Mouse (Mus musculus): ENCODE data around the gene Muc13.

Muc13 gene

GRCm38 (mm10) chr16:33764501-33765193 lies 29.2 kb upstream of the Muc13 start:
- TF ChIP-seq CTCF (conservative IDR thresholded peaks at IDR 0.05; ENCODE audit: low read length) (no peak), POU5F1 (IDR thresholded peaks at IDR 0.05; ENCODE audit: borderline replicate concordance, low read length) (no peak), NANOG (IDR thresholded peaks at IDR 0.05; ENCODE audit: borderline replicate concordance, low read length) (no peak)

GRCm38 (mm10) chr16:33765477-33765876 lies 28.4 kb upstream of the Muc13 start:
- H3K36me3 ChIP-seq (ENCODE audit: insufficient read depth, low read length): no peaks in the 10 kb centered on the region
- TF ChIP-seq NANOG (IDR thresholded peaks at IDR 0.05; ENCODE audit: borderline replicate concordance, low read length) (no peak), CTCF (conservative IDR thresholded peaks at IDR 0.05; ENCODE audit: low read length) (no peak), POU5F1 (IDR thresholded peaks at IDR 0.05; ENCODE audit: borderline replicate concordance, low read length) (no peak)
- H3K4me3 ChIP-seq (replicated peaks; ENCODE audit: low read length): no peak overlapping the region
- H3K27me3 ChIP-seq (ENCODE audit: insufficient read depth, low read length): peaks cover 28% of the 10 kb centered on the region
- peaks cover 70% of the 10 kb centered on the region for H3K4me1 ChIP-seq (replicated peaks; ENCODE audit: low read depth, low read length)
- H3K9me3 ChIP-seq (ENCODE audit: low read length): no peaks in the 10 kb centered on the region

More at GRCm38 (mm10) chr16:33764501-33765193, 29.2 kb upstream of the Muc13 start:
- Histone ChIP-seq H3K27me3 (ENCODE audit: insufficient read depth, low read length) (peaks cover 24% of the 10 kb centered on the region), H3K4me1 (replicated peaks; ENCODE audit: low read depth, low read length) (peaks cover 76% of the 10 kb centered on the region), H3K36me3 (ENCODE audit: insufficient read depth, low read length) (no peaks in the 10 kb centered on the region), H3K9me3 (ENCODE audit: low read length) (no peaks in the 10 kb centered on the region), H3K4me3 (replicated peaks; ENCODE audit: low read length) (no peak overlapping the region)

GRCm38 (mm10) chr16:33766309-33766708 lies 27.5 kb upstream of the Muc13 start:
- H3K27me3 ChIP-seq (ENCODE audit: insufficient read depth, low read length): peaks cover 28% of the 10 kb centered on the region

GRCm38 (mm10) chr16:33766757-33767156 lies 27.1 kb upstream of the Muc13 start:
- H3K4me1 ChIP-seq (replicated peaks; ENCODE audit: low read depth, low read length): peaks cover 57% of the 10 kb centered on the region
- peak overlapping the region; percentile 59 for H3K4me3 ChIP-seq (replicated peaks; ENCODE audit: low read length)
- H3K36me3 ChIP-seq (ENCODE audit: insufficient read depth, low read length): no peaks in the 10 kb centered on the region
- H3K27me3 ChIP-seq (ENCODE audit: insufficient read depth, low read length): peaks cover 25% of the 10 kb centered on the region
- H3K9me3 ChIP-seq (ENCODE audit: low read length): no peaks in the 10 kb centered on the region
- no peak for TF ChIP-seq NANOG (IDR thresholded peaks at IDR 0.05; ENCODE audit: borderline replicate concordance, low read length)
- no peak for TF ChIP-seq CTCF (conservative IDR thresholded peaks at IDR 0.05; ENCODE audit: low read length)
- TF ChIP-seq POU5F1 (IDR thresholded peaks at IDR 0.05; ENCODE audit: borderline replicate concordance, low read length): no peak

More at GRCm38 (mm10) chr16:33766309-33766708, 27.5 kb upstream of the Muc13 start:
- Histone ChIP-seq H3K9me3 (ENCODE audit: low read length) (no peaks in the 10 kb centered on the region), H3K4me3 (replicated peaks; ENCODE audit: low read length) (peak overlapping the region; percentile 59), H3K4me1 (replicated peaks; ENCODE audit: low read depth, low read length) (peaks cover 62% of the 10 kb centered on the region), H3K36me3 (ENCODE audit: insufficient read depth, low read length) (no peaks in the 10 kb centered on the region)
- TF ChIP-seq CTCF (conservative IDR thresholded peaks at IDR 0.05; ENCODE audit: low read length) (no peak), NANOG (IDR thresholded peaks at IDR 0.05; ENCODE audit: borderline replicate concordance, low read length) (no peak), POU5F1 (IDR thresholded peaks at IDR 0.05; ENCODE audit: borderline replicate concordance, low read length) (no peak)

- no peaks in the 10 kb centered on the region for H3K9me3 ChIP-seq (ENCODE audit: low read length)
- no peak for TF ChIP-seq NANOG (IDR thresholded peaks at IDR 0.05; ENCODE audit: borderline replicate concordance, low read length)
- TF ChIP-seq CTCF (conservative IDR thresholded peaks at IDR 0.05; ENCODE audit: low read length): no peak
- no peak for TF ChIP-seq POU5F1 (IDR thresholded peaks at IDR 0.05; ENCODE audit: borderline replicate concordance, low read length)
- no peaks in the 10 kb centered on the region for H3K36me3 ChIP-seq (ENCODE audit: insufficient read depth, low read length)
- peaks cover 24% of the 10 kb centered on the region for H3K27me3 ChIP-seq (ENCODE audit: insufficient read depth, low read length)
- H3K4me1 ChIP-seq (replicated peaks; ENCODE audit: low read depth, low read length): peaks cover 41% of the 10 kb centered on the region
- no peak overlapping the region for H3K4me3 ChIP-seq (replicated peaks; ENCODE audit: low read length)
These were observed 25.2 kb upstream of the Muc13 start for GRCm38 (mm10) chr16:33768491-33769278.

- H3K9me3 ChIP-seq (ENCODE audit: low read length): no peaks in the 10 kb centered on the region
- H3K4me1 ChIP-seq (replicated peaks; ENCODE audit: low read depth, low read length): peaks cover 36% of the 10 kb centered on the region
- no peak overlapping the region for H3K4me3 ChIP-seq (replicated peaks; ENCODE audit: low read length)
- no peak for TF ChIP-seq NANOG (IDR thresholded peaks at IDR 0.05; ENCODE audit: borderline replicate concordance, low read length)
- no peak for TF ChIP-seq POU5F1 (IDR thresholded peaks at IDR 0.05; ENCODE audit: borderline replicate concordance, low read length)
- no peak for TF ChIP-seq CTCF (conservative IDR thresholded peaks at IDR 0.05; ENCODE audit: low read length)
- peaks cover 24% of the 10 kb centered on the region for H3K27me3 ChIP-seq (ENCODE audit: insufficient read depth, low read length)
- H3K36me3 ChIP-seq (ENCODE audit: insufficient read depth, low read length): no peaks in the 10 kb centered on the region
These were observed 24.0 kb upstream of the Muc13 start for GRCm38 (mm10) chr16:33769848-33770247.

GRCm38 (mm10) chr16:33770778-33771454 lies 22.9 kb upstream of the Muc13 start:
- Histone ChIP-seq H3K4me1 (replicated peaks; ENCODE audit: low read depth, low read length) (peaks cover 28% of the 10 kb centered on the region), H3K9me3 (ENCODE audit: low read length) (no peaks in the 10 kb centered on the region), H3K27me3 (ENCODE audit: insufficient read depth, low read length) (peaks cover 24% of the 10 kb centered on the region), H3K36me3 (ENCODE audit: insufficient read depth, low read length) (no peaks in the 10 kb centered on the region), H3K4me3 (replicated peaks; ENCODE audit: low read length) (no peak overlapping the region)
- no peak for TF ChIP-seq POU5F1 (IDR thresholded peaks at IDR 0.05; ENCODE audit: borderline replicate concordance, low read length)
- no peak for TF ChIP-seq NANOG (IDR thresholded peaks at IDR 0.05; ENCODE audit: borderline replicate concordance, low read length)
- no peak for TF ChIP-seq CTCF (conservative IDR thresholded peaks at IDR 0.05; ENCODE audit: low read length)

GRCm38 (mm10) chr16:33772809-33773208 lies 21.0 kb upstream of the Muc13 start:
- no peaks in the 10 kb centered on the region for H3K9me3 ChIP-seq (ENCODE audit: low read length)
- peaks cover 21% of the 10 kb centered on the region for H3K27me3 ChIP-seq (ENCODE audit: insufficient read depth, low read length)
- TF ChIP-seq NANOG (IDR thresholded peaks at IDR 0.05; ENCODE audit: borderline replicate concordance, low read length) (no peak), POU5F1 (IDR thresholded peaks at IDR 0.05; ENCODE audit: borderline replicate concordance, low read length) (no peak), CTCF (conservative IDR thresholded peaks at IDR 0.05; ENCODE audit: low read length) (no peak)
- H3K36me3 ChIP-seq (ENCODE audit: insufficient read depth, low read length): no peaks in the 10 kb centered on the region
- H3K4me3 ChIP-seq (replicated peaks; ENCODE audit: low read length): no peak overlapping the region
- peaks cover 9% of the 10 kb centered on the region for H3K4me1 ChIP-seq (replicated peaks; ENCODE audit: low read depth, low read length)

Data from E14TG2a.4 (cell line).